Mouse (Mus musculus): ENCODE measurements around the gene Rcc2. TPM values are rescaled to one million over a fixed set of nuclear protein-coding genes. Genes with fewer than 3 reads are reported as not detected.

Rcc2 gene
- total and polyA plus RNA-seq, 3 experiments = 254 to 427 (median 270) TPM

DNA sequence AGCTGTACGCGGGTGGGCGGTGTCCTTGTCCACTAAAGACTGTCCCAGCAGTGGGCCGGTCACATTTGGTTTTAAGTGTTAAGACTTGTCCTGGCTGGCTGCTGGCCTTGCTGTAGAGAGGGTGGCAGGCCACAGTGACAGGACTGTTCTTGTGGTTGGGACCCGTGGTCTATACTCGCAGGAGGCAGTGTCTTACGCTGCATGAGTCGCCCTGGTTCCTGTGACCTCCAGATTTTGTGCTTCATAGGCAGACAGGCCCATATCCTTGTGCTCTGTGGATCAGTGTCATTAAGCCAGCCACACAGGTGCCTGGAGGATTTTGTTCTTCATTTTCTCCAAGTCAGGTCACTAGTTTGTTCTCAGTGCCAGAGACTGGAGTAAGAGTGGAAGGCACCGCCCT lies 18.1 kb downstream of the Rcc2 start:
- H3K36me3 ChIP-seq (ENCODE audit: control insufficient read depth in 1 of 2, insufficient read depth in 2 of 2, low read length in 2 of 2) = peaks cover 0 to 26% of the 10 kb centered on the region in 2 experiments; a peak in 2 of 4 replicates
- no peak overlapping the region for H3K27ac ChIP-seq (ENCODE audit: control insufficient read depth, low read depth, low read length)
- no peaks in the 10 kb centered on the region for H3K9me3 ChIP-seq (replicated peaks; ENCODE audit: insufficient read depth, low read length)
- H3K4me1 ChIP-seq (ENCODE audit: control insufficient read depth in 1 of 2, insufficient read depth in 2 of 2, low read length in 2 of 2) = no peaks in the 10 kb centered on the region
- 0 out of 4 replicates have a peak, but pooled peaks of 1 of the 2 experiments have one; percentile 10 for TF ChIP-seq POLR2A (IDR thresholded peaks at IDR 0.05; ENCODE audit: control insufficient read depth in 1 of 2, insufficient read depth in 1 of 2, low read depth in 1 of 2, low read length in 2 of 2, poor library complexity in 1 of 2)
- TF ChIP-seq USF1 (IDR thresholded peaks at IDR 0.05; ENCODE audit: low read depth, low read length) = no peak
- no peaks in the 10 kb centered on the region for H3K79me2 ChIP-seq (ENCODE audit: control insufficient read depth, insufficient read depth, low read length, poor library complexity)
- no peak overlapping the region for H3K4me3 ChIP-seq (ENCODE audit: control insufficient read depth in 1 of 2, insufficient read depth in 1 of 2, low read depth in 2 of 2, low read length in 2 of 2)
- no peak overlapping the region for H3K9ac ChIP-seq (ENCODE audit: control insufficient read depth, low read depth, low read length, poor library complexity, severe bottlenecking)
- DNase-seq (ENCODE audit: low read depth, low spot score) = no peak
- H3K27me3 ChIP-seq (ENCODE audit: control insufficient read depth in 1 of 2, insufficient read depth in 2 of 2, low read length in 2 of 2) = no peaks in the 10 kb centered on the region

DNA sequence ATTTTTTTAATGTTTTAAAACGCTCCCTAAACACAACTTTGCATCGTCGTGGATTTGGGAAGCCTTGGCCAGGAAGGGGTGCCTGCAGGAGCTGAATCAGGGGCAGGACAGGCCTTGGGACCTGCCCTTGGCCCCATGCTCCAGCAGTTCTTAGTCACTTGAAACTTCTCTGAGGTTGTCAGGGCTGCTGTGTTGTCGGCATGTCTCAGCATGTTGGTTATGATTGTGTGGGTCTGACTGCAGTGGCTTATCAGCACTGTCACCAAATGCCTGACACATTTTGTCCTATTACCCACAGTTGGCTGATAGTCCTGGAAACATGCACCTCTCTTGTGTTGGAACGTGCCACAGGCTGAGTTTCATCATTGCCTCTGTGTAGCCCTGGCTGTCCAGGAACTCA lies 19.8 kb downstream of the Rcc2 start:
- Histone ChIP-seq H3K79me2 (ENCODE audit: control insufficient read depth, insufficient read depth, low read length, poor library complexity) (no peaks in the 10 kb centered on the region), H3K27ac (ENCODE audit: control insufficient read depth, low read depth, low read length) (no peak overlapping the region), H3K9ac (ENCODE audit: control insufficient read depth, low read depth, low read length, poor library complexity, severe bottlenecking) (no peak overlapping the region), H3K4me3 (ENCODE audit: control insufficient read depth in 1 of 2, insufficient read depth in 1 of 2, low read depth in 2 of 2, low read length in 2 of 2) (no peak overlapping the region), H3K9me3 (replicated peaks; ENCODE audit: insufficient read depth, low read length) (no peaks in the 10 kb centered on the region), H3K27me3 (ENCODE audit: control insufficient read depth in 1 of 2, insufficient read depth in 2 of 2, low read length in 2 of 2) (no peaks in the 10 kb centered on the region), H3K36me3 (ENCODE audit: control insufficient read depth in 1 of 2, insufficient read depth in 2 of 2, low read length in 2 of 2) (peaks cover 0 to 20% of the 10 kb centered on the region in 2 experiments; a peak in 2 of 4 replicates), H3K4me1 (ENCODE audit: control insufficient read depth in 1 of 2, insufficient read depth in 2 of 2, low read length in 2 of 2) (no peaks in the 10 kb centered on the region)
- TF ChIP-seq SMC3 (IDR thresholded peaks at IDR 0.05; ENCODE audit: low read depth, low read length) = no peak
- 0 out of 4 replicates have a peak, but pooled peaks of 1 of the 2 experiments have one; percentile 13 for TF ChIP-seq POLR2A (IDR thresholded peaks at IDR 0.05; ENCODE audit: control insufficient read depth in 1 of 2, insufficient read depth in 1 of 2, low read depth in 1 of 2, low read length in 2 of 2, poor library complexity in 1 of 2)
- no peak for DNase-seq (ENCODE audit: low read depth, low spot score)

DNA sequence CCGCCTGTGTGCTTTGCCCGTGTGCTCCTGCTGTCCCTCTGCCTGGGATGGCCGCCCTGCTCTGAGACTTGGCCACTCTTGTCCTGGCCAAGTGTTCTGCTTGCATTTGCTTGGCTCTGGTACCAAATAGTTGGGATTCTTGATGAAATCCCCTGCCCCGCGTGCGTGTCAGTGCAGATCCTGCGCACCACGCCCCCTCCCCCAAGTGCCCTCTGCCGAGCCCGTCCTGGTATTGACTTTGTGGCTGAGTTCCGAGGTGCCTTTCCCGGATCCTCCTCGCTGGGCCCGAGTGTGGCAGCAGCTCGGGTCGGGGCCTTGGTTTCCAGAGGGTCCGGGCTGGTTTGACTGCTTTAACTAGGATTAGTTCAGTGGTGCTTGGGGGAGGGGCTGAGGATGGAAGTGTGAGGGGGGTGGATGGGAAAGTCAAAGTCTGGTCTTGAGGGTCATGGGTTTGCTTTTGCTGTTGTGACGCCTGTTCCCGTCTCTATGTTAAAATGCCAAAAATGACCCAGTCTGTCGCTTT lies 21.7 kb downstream of the Rcc2 start:
- H3K9ac ChIP-seq (ENCODE audit: control insufficient read depth, low read depth, low read length, poor library complexity, severe bottlenecking) = no peak overlapping the region
- no peaks in the 10 kb centered on the region for H3K79me2 ChIP-seq (ENCODE audit: control insufficient read depth, insufficient read depth, low read length, poor library complexity)
- DNase-seq (ENCODE audit: low read depth, low spot score) = no peak
- no peaks in the 10 kb centered on the region for H3K27me3 ChIP-seq (ENCODE audit: control insufficient read depth in 1 of 2, insufficient read depth in 2 of 2, low read length in 2 of 2)
- H3K4me1 ChIP-seq (ENCODE audit: control insufficient read depth in 1 of 2, insufficient read depth in 2 of 2, low read length in 2 of 2) = no peaks in the 10 kb centered on the region
- H3K4me3 ChIP-seq (ENCODE audit: control insufficient read depth in 1 of 2, insufficient read depth in 1 of 2, low read depth in 2 of 2, low read length in 2 of 2) = no peak overlapping the region
- no peak for TF ChIP-seq POLR2AphosphoS5 (IDR thresholded peaks at IDR 0.05; ENCODE audit: borderline replicate concordance, low read depth, low read length)
- no peak for TF ChIP-seq HCFC1 (IDR thresholded peaks at IDR 0.05; ENCODE audit: low read depth, low read length)
- no peak for TF ChIP-seq E2F4 (IDR thresholded peaks at IDR 0.05; ENCODE audit: borderline replicate concordance, low read depth, low read length)
- TF ChIP-seq NRF1 (IDR thresholded peaks at IDR 0.05; ENCODE audit: insufficient read depth, low read depth, low read length, poor library complexity, severe bottlenecking) = no peak
- TF ChIP-seq ZC3H11A (IDR thresholded peaks at IDR 0.05; ENCODE audit: low read depth, low read length) = no peak
- no peak for TF ChIP-seq ZKSCAN1 (IDR thresholded peaks at IDR 0.05; ENCODE audit: low read depth, low read length)
- TF ChIP-seq ZNF384 (IDR thresholded peaks at IDR 0.05; ENCODE audit: low read depth, low read length) = no peak
- TF ChIP-seq CTCF (IDR thresholded peaks at IDR 0.05 in 2 of 3, conservative IDR thresholded peaks at IDR 0.05 in 1 of 3; ENCODE audit: control insufficient read depth in 1 of 3, insufficient read depth in 1 of 3, low read depth in 2 of 3, low read length in 3 of 3, poor library complexity in 1 of 3, severe bottlenecking in 1 of 3) = no peak
- no peaks in the 10 kb centered on the region for H3K9me3 ChIP-seq (replicated peaks; ENCODE audit: insufficient read depth, low read length)
- H3K36me3 ChIP-seq (ENCODE audit: control insufficient read depth in 1 of 2, insufficient read depth in 2 of 2, low read length in 2 of 2) = peaks cover 0 to 13% of the 10 kb centered on the region in 2 experiments; a peak in 2 of 4 replicates
- no peak overlapping the region for H3K27ac ChIP-seq (ENCODE audit: control insufficient read depth, low read depth, low read length)
